Mouse (Mus musculus) hindbrain, embryonic 13.5 days (tissue): ENCODE data around the gene Mtch1. TPM values are rescaled to one million over a fixed set of nuclear protein-coding genes. Genes with fewer than 3 reads are reported as not detected.
"Not testable (repeated sequence)": the region's sequence is repeated elsewhere in the genome, so short reads cannot be mapped to it uniquely, and the experiment has no call there.

ENCODE experiments used
- ATAC-seq: fragments of 200-750 bp; cut with Nextera tagmentation; 2 replicates; pipeline ENCODE4 v1.8.0; 2017; ENCODE audit warnings: moderate TSS enrichment; ENCODE audit not compliant: low FRiP score
- H3K27ac ChIP-seq: fragments of 300-500 bp; sonication (generic); 2 replicates; pipeline ENCODE4 v1.5.1; 2015; ENCODE audit warnings: inconsistent platforms, mild to moderate bottlenecking, moderate library complexity
- H3K27me3 ChIP-seq: fragments of 300-500 bp; sonication (generic); 2 replicates; pipeline ENCODE4 v1.6.1; 2015; ENCODE audit warnings: mild to moderate bottlenecking, inconsistent platforms
- H3K36me3 ChIP-seq: fragments of 300-500 bp; sonication (generic); 2 replicates; pipeline ENCODE4 v1.6.1; 2015; ENCODE audit warnings: mild to moderate bottlenecking, inconsistent platforms
- H3K4me1 ChIP-seq: fragments of 300-500 bp; sonication (generic); replicated peaks from 2 replicates; pipeline ENCODE4 v1.6.1; 2015; ENCODE audit warnings: inconsistent platforms
- H3K4me2 ChIP-seq: fragments of 300-500 bp; sonication (generic); 2 replicates; pipeline ENCODE4 v1.6.1; 2015; ENCODE audit warnings: inconsistent platforms, mild to moderate bottlenecking, moderate library complexity
- H3K4me3 ChIP-seq: fragments of 300-500 bp; sonication (generic); 2 replicates; pipeline ENCODE4 v1.5.1; 2015; ENCODE audit warnings: mild to moderate bottlenecking, inconsistent platforms
- H3K9ac ChIP-seq: fragments of 300-500 bp; sonication (generic); 2 replicates; pipeline ENCODE4 v1.6.1; 2015; ENCODE audit warnings: mild to moderate bottlenecking, inconsistent platforms
- H3K9me3 ChIP-seq: fragments of 300-500 bp; sonication (generic); 2 replicates; pipeline ENCODE4 v1.6.1; 2016; ENCODE audit warnings: inconsistent platforms
- WGBS: fragments of 180-500 bp; shearing (Covaris S2); methylation state at CpG from one replicate; pipeline ENCODE4 v1.1.7; 2015; 5-methylcytosine and 5-hydroxymethylcytosine counted together
- polyA plus RNA-seq: library from polyadenylated mRNA; unstranded; fragments of >200 nt; fragmentation: Nextera tagmentation; extraction: Ambion mirVana; gene quantifications from 2 replicates; pipeline ENCODE4 v1.2.1, GENCODE M21; 2015

Gene Mtch1
- polyA plus RNA-seq, 1 experiment from 2014 or later = 423 TPM

DNA sequence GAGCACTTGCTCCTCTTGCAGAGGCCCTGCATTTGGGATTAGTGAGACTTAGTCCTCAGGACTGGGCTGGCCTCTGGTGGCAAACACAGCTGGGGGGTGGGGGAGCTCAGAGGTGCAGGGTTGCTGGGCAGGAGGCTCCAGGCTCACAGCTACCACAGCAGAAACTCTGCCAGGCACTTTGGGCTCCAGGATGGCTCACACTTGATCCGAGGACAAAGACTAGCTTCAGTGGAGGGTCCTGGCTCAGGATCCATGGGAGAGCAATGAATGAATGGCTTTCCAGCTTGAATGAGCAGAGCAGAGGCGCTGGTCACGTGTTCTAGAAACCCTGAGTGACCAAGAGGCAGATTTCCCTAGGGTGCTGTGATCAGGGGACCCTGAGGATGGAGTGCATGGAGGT lies 11.2 kb upstream of the Mtch1 start:
- ATAC-seq = no peak
- 65% methylated on average over 3 of the region's 3 CpGs for WGBS
- Histone ChIP-seq H3K4me1 (peaks cover 27% of the 10 kb centered on the region), H3K36me3 (no peaks in the 10 kb centered on the region), H3K9ac (no peak overlapping the region), H3K4me3 (no peak overlapping the region), H3K27me3 (no peaks in the 10 kb centered on the region), H3K4me2 (no peak overlapping the region), H3K9me3 (no peaks in the 10 kb centered on the region), H3K27ac (no peak overlapping the region)

DNA sequence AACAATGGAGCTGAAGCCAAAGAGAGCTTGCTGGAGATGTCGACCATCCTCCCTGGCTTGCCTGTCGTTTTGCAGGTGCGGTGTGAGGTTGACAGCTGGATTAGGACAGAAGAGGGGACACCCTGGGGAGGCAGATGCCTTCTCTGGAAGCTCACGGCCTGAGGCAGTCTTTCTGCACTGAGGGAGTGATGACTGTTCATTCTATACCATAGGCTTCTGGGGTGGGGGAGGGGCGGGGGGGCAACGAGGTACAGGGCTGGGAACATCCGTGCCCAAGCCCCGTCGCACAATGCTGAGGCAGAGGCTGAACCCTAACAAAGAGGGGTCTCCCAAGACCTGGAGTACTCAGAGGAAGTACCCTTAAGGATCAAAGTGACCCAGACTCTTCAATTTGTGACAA lies 9.1 kb upstream of the Mtch1 start:
- peak; percentile 67 for ATAC-seq
- no peaks in the 10 kb centered on the region for H3K36me3 ChIP-seq
- WGBS = 3% methylated on average over 9 of the region's 9 CpGs

DNA sequence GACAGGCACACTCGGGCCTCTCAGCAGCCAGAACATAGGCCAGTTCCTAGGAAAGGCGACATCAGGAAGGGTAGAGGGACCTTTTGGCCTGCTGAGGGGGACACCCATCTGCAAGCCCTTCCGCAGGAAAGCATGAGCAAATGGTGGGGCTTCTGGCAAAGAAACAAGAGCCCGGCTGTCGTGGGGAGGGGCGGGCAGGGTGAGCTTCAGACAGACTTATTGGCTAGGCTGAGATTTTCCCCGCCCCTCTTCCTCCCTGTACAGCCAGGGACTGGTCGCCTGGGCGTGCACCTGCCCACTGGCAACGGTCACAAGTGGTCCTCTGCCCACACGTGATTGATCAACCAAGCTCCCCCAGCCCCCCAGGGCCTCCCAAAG lies 8.7 kb upstream of the Mtch1 start:
- Histone ChIP-seq H3K4me3 (peak overlapping the region; percentile 36), H3K4me2 (peak overlapping the region; percentile 60), H3K9me3 (no peaks in the 10 kb centered on the region), H3K9ac (peak overlapping the region; percentile 75), H3K4me1 (peaks cover 27% of the 10 kb centered on the region), H3K27me3 (no peaks in the 10 kb centered on the region), H3K27ac (peak overlapping the region; percentile 99), H3K36me3 (no peaks in the 10 kb centered on the region)
- ATAC-seq = peak; percentile 96
- WGBS = 5% methylated on average over 11 of the region's 11 CpGs

More for the DNA sequence above, 9.1 kb upstream of the Mtch1 start:
- no peaks in the 10 kb centered on the region for H3K9me3 ChIP-seq
- peaks cover 27% of the 10 kb centered on the region for H3K4me1 ChIP-seq
- H3K9ac ChIP-seq = peak overlapping the region; percentile 75
- H3K4me3 ChIP-seq = peak overlapping the region; percentile 36
- H3K27ac ChIP-seq = peak overlapping the region; percentile 99
- peak overlapping the region; percentile 60 for H3K4me2 ChIP-seq
- H3K27me3 ChIP-seq = no peaks in the 10 kb centered on the region

DNA sequence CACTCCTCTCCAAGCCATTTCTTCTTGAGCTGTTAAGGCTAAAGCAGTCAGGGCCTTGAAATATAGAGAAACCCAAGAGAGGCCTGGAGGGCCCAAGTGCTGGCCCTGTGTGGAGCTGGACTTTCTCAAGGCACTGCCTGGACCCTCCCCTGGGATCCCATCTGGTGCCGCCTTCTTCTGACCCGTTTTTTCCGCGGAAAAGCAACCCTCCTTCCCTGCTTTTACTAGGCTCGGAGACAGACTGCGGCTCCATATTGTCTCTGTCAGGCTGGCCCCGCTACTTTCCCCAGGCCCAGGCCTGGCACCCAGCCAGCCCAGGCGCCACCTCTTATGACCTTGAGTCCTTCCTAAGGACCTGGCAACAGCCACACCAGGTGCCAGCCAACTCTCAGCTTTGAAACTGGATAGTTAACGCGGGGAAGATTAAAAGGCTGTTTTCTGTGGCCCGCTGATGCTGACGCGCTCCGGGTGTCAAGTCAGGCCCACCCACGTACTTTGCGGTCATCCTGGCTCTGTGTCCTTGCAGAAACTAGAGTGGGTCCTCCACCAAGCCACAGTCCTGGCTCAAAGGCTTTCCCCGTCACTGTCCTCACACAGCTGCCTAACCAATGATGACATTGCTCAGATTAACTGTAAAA lies 8.2 kb upstream of the Mtch1 start:
- H3K27ac ChIP-seq = peak overlapping the region; percentile 99
- no peaks in the 10 kb centered on the region for H3K36me3 ChIP-seq
- H3K4me3 ChIP-seq = peak overlapping the region; percentile 36
- H3K27me3 ChIP-seq = no peaks in the 10 kb centered on the region
- peaks cover 27% of the 10 kb centered on the region for H3K4me1 ChIP-seq
- peak overlapping the region; percentile 60 for H3K4me2 ChIP-seq
- peak; percentile 63 for ATAC-seq
- H3K9me3 ChIP-seq = no peaks in the 10 kb centered on the region
- WGBS = 8% methylated on average over 17 of the region's 17 CpGs
- peak overlapping the region; percentile 75 for H3K9ac ChIP-seq

DNA sequence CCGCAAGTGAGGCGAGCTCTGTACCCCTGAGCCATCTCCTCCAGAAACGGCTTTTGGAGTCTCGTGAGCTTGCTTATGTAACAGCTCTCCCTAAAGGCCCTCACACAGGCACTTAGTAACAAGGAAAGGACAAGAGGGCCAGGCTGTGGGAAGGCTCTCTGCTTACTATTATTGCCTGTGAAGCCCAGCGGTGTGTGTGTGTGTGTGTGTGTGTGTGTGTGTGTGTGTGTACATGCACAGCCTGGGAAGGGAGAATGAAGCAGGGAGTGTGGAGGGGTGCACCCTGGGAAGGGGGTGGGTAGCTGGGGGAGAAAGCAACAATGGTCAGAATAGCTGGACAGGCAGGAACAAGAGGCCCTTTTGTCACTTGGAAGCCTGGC lies 7.7 kb upstream of the Mtch1 start:
- peak; percentile 51 for ATAC-seq
- no peaks in the 10 kb centered on the region for H3K9me3 ChIP-seq
- peak overlapping the region; percentile 60 for H3K4me2 ChIP-seq
- no peaks in the 10 kb centered on the region for H3K36me3 ChIP-seq
- H3K27ac ChIP-seq = peak overlapping the region; percentile 99
- H3K4me1 ChIP-seq = peaks cover 27% of the 10 kb centered on the region
- no peaks in the 10 kb centered on the region for H3K27me3 ChIP-seq
- WGBS = 17% methylated on average over 5 of the region's 5 CpGs
- H3K4me3 ChIP-seq = no peak overlapping the region
- H3K9ac ChIP-seq = peak overlapping the region; percentile 75

DNA sequence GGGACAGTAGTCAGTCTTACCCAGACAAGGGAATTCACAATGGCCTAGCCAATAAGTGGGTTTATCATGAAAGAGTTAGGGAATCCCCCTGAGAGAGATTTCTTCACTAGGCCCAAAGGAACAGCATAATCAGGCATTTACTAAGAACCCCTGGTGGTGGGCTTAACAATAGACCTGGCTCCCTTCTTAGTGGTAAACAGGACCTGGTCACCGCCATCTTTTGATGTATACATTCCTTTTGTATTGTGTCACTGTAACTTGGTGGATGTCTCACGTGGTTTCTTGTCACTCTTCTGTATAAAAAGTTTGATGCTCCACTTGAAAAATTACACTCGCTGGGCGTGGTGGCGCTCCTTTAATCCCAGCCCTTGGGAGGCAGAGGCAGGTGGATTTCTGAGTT lies 3.3 kb upstream of the Mtch1 start:
- H3K9me3 ChIP-seq, H3K27ac ChIP-seq, H3K36me3 ChIP-seq, H3K4me3 ChIP-seq, H3K27me3 ChIP-seq, ATAC-seq, H3K4me2 ChIP-seq, H3K9ac ChIP-seq: not testable (repeated sequence)
- peaks cover 24% of the 10 kb centered on the region for H3K4me1 ChIP-seq
- WGBS = 65% methylated on average over 5 of the region's 5 CpGs

DNA sequence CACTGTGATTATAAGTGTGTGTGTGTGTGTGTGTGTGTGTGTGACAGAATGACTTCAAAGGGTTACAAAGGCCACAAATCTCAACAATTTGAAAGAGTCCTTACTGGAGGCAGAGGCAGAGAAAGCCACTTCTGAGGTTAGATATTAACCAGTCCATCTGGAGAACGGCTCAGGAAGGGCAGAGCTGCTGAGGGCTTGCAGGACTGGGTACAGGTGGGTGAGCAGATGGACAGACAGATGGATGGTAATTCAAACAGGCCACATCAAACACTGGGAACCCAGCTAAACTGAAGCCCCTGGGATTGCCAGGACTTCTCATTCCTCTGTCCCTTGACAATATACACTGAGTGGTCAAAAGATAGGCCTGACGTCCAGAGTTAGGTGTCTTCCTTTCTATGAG lies 1.3 kb upstream of the Mtch1 start:
- H3K4me2 ChIP-seq = no peak overlapping the region
- WGBS = 63% methylated on average over 2 of the region's 2 CpGs
- H3K4me3 ChIP-seq = no peak overlapping the region
- ATAC-seq = no peak
- no peak overlapping the region for H3K27ac ChIP-seq
- H3K9me3 ChIP-seq = no peaks in the 10 kb centered on the region
- no peaks in the 10 kb centered on the region for H3K27me3 ChIP-seq
- H3K4me1 ChIP-seq = peaks cover 27% of the 10 kb centered on the region
- H3K36me3 ChIP-seq = peaks cover 6% of the 10 kb centered on the region
- H3K9ac ChIP-seq = peak overlapping the region; percentile 19; the same call in 1 of the 2 replicates

DNA sequence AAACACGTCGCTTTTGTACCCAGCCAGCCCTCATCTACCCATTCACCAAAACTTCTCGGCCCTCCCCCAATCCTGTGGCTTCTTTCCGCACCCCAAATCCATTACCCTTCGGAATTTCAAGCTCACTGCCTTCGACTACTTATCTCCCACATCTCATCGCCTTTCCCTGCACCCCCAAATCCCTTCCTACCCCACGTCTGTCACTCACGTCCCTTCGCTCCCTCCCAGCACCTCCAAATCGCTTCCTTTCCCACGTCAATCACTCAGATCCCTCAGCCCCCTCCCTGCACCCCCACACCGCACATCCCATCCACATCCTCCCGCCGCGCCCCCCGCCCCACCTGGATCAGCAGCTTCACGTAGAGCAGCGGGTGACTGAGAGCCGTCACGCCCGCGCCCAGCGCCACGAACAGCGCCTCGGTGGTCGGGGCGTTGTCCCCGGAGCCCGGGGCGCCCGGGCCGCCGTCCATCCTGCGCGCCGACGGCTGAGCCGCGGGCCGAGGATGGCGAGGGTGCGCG lies 549 bp downstream of the Mtch1 start:
- WGBS = under 1% methylated on average over 44 of the region's 45 CpGs
- H3K4me1 ChIP-seq = peaks cover 40% of the 10 kb centered on the region
- no peaks in the 10 kb centered on the region for H3K27me3 ChIP-seq
- H3K9me3 ChIP-seq = no peaks in the 10 kb centered on the region
- peak overlapping the region; percentile 93 for H3K9ac ChIP-seq
- H3K4me3 ChIP-seq = peak overlapping the region; percentile 87
- ATAC-seq = peak; percentile 34
- H3K4me2 ChIP-seq = peak overlapping the region; percentile 71
- peaks cover 19% of the 10 kb centered on the region for H3K36me3 ChIP-seq
- peak overlapping the region; percentile 95 for H3K27ac ChIP-seq

DNA sequence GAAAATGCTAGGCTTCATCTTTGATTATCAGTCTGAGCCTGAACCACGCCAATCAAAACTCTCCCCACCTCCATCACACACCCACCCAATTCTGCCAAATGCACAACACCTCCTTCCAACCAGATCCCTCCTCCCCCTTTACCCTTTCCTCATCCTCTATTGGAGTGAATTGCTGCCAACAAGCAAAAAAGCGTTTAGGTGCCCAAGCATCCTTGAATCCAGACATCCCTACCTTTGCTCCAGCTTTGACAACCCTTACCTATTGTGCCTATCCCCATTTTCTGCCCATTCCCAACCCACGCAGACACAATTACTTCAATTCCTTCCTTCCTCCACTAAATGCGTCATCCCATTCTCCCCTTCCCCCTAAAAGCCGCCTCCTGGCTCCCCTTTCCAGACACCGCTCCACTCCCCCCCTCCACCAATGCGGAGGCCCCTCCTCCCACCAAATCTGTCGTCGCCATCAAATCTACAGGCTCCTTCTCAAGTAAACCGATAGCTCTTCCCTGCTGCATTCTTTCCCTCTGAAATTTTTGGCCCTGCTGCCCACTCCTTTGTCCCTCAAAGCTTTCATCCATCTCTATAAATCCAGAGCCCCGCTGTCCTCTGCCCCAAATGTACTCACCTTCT lies 1.1 kb downstream of the Mtch1 start:
- Histone ChIP-seq H3K27ac (peak overlapping the region; percentile 95), H3K4me2 (peak overlapping the region; percentile 71), H3K9ac (peak overlapping the region; percentile 93), H3K9me3 (no peaks in the 10 kb centered on the region), H3K4me3 (peak overlapping the region; percentile 87), H3K36me3 (peaks cover 21% of the 10 kb centered on the region), H3K4me1 (peaks cover 45% of the 10 kb centered on the region), H3K27me3 (no peaks in the 10 kb centered on the region)
- 3% methylated on average over 11 of the region's 11 CpGs for WGBS
- 0 out of 2 replicates have a peak, but pooled peaks have one; percentile 4 for ATAC-seq

DNA sequence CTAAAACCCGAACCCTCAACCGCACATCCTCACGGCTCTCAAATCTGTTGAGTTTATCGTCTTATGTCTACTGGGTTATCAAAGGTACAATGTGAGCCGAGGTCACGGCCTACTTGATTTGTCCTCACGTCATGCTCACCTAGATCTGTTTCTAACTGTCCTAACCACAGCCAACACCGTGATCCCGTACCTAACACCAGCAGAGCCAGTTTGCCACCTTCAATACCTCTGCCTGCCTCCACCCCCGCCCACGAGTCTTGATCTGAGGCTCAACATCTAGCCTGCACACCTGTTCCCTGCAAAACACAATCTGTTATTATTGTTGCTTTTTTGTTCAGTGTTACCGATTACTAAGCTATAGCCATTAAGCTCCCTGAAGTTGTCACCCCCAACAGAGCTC lies 2.5 kb downstream of the Mtch1 start:
- Histone ChIP-seq H3K4me3 (peak overlapping the region; percentile 87), H3K9ac (peak overlapping the region; percentile 93), H3K4me2 (peak overlapping the region; percentile 71), H3K27ac (peak overlapping the region; percentile 95; the same call in 1 of the 2 replicates), H3K4me1 (peaks cover 56% of the 10 kb centered on the region), H3K9me3 (no peaks in the 10 kb centered on the region), H3K36me3 (peaks cover 30% of the 10 kb centered on the region), H3K27me3 (no peaks in the 10 kb centered on the region)
- WGBS = 96% methylated on average over 12 of the region's 12 CpGs
- no peak for ATAC-seq

DNA sequence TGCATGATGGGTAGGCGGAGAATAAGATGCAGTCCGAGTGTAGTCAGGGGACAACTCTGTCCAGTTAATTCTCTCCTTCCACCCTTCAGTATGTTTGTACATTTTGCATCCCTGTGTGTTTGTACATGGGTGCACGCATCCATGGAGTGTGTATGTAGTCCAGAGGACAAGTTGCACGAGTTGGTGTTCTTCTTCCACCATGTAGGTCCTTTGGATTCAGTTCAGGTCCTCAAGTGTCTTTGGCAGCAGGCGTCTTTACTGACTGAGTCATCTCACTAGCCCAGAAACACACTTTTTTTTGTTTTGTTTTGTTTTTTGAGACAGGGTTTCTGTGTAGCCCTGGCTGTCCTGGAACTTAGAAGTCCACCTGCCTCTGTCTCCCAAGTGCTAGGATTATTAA lies 4.5 kb downstream of the Mtch1 start:
- Histone ChIP-seq H3K4me2 (no peak overlapping the region), H3K27ac (no peak overlapping the region), H3K36me3 (peaks cover 50% of the 10 kb centered on the region), H3K4me1 (peaks cover 69% of the 10 kb centered on the region), H3K27me3 (no peaks in the 10 kb centered on the region), H3K4me3 (no peak overlapping the region), H3K9me3 (no peaks in the 10 kb centered on the region), H3K9ac (no peak overlapping the region)
- ATAC-seq = no peak
- WGBS = 93% methylated on average over 5 of the region's 5 CpGs

DNA sequence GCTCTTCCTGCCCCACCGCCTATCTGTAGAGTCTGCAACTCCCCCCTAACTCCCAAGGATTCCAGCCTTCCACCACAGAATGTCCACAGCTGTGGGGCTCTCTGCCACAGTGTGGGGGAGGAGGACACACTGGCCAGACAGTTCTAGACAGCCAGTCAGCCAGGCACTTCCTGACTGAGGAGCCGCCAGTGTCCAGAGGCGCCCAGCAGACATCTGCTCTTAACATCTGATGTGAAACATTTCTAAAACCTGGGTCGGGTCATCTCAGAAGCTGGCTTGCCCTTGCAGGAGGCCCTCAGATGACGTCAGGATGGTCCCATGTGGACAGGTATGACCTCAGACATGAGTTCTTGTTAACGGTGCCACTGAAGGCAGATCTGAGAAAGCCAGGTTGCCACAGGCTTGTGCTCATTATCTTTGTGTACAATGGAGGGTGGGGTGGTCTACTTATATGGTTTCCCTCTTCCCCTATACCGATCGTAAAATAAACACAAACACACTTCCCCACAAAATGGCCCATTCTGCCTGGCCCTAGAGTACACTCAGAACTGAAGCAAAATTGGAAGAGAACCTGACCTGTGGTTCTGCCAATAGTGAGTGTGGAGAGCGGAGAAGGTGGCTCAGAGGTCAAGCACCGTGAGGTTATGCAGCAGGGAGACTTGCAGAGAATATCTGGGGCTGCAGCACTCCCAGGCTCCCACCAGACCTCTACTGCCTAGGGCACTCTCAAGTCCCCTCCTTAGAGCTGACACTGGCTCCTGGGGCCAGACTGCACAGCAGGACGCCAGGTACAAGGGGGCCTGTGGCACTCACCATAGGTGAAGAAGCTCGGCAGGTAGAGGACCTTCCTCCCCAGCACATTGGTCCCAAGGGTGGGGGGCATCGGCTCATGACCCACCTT lies 5.5 kb downstream of the Mtch1 start:
- peak overlapping the region; percentile 8; the same call in 1 of the 2 replicates for H3K4me2 ChIP-seq
- H3K27ac ChIP-seq = peak overlapping the region; percentile 78
- peak; percentile 12; the same call in 1 of the 2 replicates for ATAC-seq
- H3K4me3 ChIP-seq = no peak overlapping the region
- whole genome bisulfite sequencing = 50% methylated on average over 13 of the region's 13 CpGs
- no peaks in the 10 kb centered on the region for H3K27me3 ChIP-seq
- H3K9me3 ChIP-seq = no peaks in the 10 kb centered on the region
- H3K36me3 ChIP-seq = peaks cover 58% of the 10 kb centered on the region
- peaks cover 68% of the 10 kb centered on the region for H3K4me1 ChIP-seq
- H3K9ac ChIP-seq = peak overlapping the region; percentile 53; the same call in 1 of the 2 replicates
